Mouse (Mus musculus) left cerebral cortex, adult 8-10 months (tissue): Measurements from ENCODE around the gene Hmcn2. TPM values are rescaled to one million over a fixed set of nuclear protein-coding genes. Genes with fewer than 3 reads are reported as not detected.

Source experiments
- DNase-seq, 2 experiments: peaks; one replicate each; pipeline ENCODE4 v3.0.0; 2022; ENCODE audit warnings: low spot score in 2 of 2
- total RNA-seq, 4 experiments: library from RNA; stranded (reverse); gene quantifications; 2 replicates each; pipeline ENCODE4 v1.2.4; 2022

Gene Hmcn2
- total RNA-seq, result 1 to 10 TPM in 1 of 4 experiments, under 1 TPM in 3; 0.28 to 1.1 (median 0.42) TPM

DNA sequence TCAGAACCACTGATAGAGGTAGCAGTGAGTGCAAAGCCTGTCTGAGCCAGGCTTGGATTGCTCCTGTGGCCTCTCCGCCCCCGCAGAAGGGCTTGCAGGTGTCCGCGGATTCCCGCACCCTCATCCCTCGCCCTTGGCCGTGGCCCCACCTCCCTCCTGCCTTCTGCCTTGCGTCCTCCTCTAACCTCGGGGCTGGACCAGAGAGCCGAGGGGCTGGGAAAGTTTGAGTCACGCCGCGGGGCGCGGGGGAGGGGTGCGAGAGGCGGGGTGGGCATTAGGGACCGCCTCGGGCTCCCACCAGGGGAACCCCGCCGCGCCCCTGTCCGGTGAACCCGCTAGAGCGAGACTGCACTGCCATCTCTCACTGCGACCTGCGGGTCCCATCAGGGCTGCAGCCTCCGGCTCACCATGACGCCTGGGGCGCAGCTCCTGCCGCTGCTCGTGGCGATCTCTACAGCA, at the start of gene Hmcn2:
Hmcn2 (plus strand) TSS at position 409 of the 459 bp plus-strand sequence.
- no peak for DNase-seq

DNA sequence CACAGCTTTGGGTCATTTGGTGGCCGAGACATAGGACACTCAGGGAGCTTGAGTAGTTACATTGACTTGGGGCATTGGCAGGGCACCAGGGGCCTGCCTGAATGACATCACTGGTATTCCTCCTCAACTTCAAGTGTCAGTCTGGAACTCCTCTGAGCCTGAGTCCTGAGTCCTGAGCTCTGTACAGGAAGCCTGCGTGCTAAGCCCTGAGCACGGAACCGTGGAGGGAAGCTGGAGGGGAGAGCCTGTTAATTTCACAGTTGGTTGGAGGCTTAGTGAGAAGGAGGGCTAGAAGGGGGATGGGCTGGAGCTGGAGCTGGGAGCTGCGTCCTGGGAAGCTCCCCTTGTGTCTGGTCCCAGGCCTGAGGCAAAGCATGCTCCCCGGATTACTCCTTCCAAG, 46.8 kb upstream of the Hmcn2 start:
- DNase-seq, result no peak

DNA sequence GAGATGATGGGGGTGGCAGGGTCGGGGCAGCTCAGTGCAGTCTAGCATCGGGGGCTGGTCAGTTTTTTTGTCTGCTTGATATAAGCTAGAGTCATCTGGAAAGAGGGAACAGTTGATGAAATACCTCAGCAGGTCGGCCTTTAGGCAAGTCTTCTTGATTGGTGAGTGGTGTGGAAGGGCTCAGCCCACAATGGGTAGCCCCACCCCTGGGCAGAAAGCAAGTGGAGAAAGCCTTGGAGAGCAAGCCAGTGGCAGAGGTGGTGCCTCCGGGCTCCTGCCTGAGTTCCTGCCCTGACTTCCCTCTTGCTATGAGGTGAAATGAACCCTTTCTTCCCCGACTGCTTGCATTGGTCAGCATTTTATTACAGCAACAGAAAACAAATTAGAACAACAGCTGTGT, 45.6 kb upstream of the Hmcn2 start:
- DNase-seq, result no peak

DNA sequence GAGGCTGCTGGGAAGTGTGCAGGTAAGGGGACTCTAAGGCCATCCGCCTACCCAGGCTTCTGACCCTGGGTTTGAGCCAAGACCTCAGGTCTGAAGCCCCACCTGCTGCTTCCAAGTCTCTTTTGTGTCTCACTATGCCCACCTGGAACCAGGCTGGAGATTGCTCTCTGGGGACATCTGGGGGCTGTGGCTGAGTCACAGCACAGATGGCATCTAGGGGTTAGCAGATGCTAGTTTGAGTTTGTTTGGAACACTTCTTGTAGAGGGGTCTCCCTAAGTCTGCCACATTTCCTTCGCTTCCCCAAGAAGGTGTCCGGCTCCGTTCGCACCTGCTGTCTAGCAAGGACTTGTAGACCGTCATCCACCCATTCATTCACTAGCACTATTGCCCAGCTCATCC, 45.0 kb upstream of the Hmcn2 start:
- no peak for DNase-seq

DNA sequence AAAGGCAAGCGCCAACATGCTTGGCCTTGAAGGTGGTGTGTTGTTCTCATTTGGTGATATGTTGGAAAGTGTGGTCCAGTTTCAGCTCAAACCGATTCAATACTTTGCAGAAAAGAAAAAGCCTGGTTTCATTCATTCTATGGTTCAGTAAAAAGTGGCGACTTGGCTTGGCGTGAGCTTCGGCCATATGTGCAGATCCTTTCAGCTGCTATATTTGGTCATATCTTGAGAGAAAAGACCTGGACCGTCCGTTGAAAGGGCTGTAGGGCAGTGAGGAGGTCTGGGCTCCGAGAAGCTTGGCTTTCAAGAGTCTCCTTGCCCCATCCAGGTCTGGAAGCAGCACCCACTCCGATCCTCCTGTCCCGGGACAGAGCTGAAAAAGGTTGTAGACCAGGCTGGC, 44.4 kb upstream of the Hmcn2 start:
- DNase-seq, result no peak

DNA sequence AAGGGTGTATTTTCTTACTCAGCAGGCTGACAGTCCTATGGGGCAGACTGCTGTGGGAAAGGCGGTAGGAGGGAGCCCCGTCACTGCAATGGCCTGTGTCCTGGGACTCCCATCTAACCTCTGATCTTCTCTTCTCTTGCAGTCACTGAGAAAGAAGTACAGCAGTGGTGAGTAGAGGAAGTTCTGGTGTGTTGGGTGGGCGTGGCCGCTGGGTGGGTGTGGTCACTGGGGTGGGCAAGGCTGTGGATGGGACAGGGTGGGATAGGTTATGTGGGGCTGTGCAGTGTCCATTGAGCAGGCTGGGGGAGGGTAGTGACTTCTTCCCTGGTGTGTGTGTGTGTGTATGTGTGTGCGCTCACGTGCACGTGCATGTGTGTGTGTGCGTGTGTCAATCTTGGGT, 43.7 kb upstream of the Hmcn2 start:
- DNase-seq, result no peak

DNA sequence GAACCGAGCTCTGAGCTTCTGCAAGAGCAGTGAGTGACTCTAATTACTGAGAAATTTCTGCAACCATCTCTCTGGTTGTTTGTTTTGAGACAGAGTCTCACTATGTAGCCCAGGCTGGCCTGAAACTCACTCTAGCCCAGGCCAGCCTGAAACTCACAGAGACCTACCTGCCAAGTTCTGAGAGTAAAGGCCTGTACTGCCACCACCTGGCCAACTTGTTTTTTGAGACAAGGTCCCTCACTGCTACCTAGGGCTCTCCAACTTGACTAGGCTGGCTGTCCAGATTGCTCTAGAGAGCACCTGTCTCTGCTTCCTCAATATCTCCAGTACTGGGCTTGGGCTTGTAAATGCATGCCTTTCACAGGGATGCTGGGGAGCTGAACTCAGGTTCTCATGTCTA, 43.1 kb upstream of the Hmcn2 start:
- no peak for DNase-seq

DNA sequence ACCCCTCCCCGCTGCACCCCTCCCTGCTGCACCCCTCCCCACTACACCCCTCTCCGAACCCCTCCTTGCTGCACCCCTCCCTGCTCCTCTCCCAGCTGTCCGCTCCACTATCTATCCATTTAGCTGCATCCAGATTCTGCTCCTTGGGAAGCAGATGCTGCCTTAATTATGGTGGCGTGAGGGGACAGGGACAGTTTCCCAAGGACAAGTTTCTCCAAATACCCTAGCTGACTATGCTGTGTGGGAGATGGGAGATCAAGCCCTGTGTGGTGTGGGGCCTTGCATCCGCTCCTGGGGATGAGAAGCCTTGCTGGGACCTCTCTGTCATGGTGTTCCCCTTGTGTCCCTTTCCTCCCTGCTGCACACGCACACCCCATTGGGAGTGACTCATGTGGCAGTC, 39.2 kb upstream of the Hmcn2 start:
- DNase-seq, result no peak

DNA sequence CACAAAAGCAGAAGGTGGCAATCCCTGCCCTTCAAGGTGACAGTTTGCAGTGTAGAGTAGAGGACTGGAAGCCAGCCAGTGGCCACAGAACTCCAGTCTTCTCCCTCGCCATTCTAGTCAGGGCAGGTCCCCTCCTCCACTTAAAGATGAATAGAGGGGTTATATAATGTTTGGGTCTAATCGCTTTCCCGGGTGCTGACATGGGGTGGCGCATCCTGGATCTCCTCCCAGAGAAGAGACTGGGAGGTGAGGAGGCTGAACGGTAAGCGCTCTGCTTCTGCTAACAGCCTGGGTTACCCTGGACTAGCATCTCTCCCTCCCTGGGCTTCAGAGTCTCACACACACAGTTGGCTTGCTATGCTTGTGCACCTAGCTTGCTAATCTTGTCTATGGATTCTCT, 36.4 kb upstream of the Hmcn2 start:
- DNase-seq, result peak in 1 of 2 experiments; percentile 34

DNA sequence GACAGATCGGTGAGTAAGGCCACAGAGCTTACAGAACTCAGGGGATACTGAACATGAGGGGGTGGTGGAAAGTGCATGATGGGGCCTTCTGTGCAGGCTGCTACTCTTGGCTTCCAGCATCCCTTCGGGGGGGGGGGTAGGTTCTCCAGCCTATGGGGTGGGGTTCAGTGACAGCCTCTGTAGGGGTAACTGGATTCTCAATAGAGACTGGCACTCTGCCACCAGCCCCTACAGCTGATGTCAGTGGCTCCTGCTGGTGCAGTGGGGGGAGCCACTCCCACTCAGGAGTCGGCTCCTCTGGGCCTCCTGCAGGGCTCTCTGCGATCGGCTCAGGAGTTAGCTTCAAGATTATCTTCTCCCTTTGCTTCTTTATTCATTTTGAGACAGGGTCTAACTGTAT, 35.7 kb upstream of the Hmcn2 start:
- DNase-seq, result peak in 1 of 2 experiments; percentile 58

DNA sequence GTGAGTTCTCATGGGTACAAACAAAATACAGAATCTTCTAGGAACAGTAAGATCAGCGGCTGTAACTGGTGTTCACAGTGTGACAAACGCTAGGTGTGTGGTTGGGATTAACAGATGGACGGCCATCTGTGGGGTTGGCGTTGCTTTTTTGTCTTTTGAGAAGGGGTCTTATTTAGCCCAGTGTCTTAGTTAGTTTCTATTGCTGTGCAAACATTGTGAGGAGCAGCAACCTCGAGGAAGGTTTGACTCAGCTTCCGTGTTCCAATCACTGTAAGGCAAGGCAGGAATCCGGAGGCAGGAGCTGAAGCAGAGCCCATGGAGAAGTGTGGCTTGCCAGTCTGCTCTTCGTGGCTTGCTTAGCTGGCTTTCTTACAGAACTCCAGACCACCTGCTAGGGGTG, 33.1 kb upstream of the Hmcn2 start:
- DNase-seq, result no peak

DNA sequence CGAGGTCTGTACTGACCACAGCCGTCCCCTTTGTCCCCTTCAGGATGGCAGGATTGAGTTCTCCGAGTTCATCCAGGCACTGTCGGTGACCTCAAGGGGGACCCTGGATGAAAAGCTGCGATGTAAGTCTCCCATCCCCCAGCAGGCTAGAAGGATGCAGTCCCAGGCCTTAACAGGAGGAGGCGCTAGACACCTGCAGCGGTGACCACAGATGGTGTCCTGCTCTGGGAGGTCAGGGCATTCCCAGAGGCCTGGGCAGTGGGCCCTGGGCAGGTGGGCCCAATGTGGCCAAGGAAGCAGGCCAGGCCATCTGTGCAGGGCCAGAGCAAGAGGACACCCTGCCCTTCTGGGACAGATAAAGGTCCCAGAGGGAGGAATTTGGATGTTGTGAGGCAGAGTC, 31.9 kb upstream of the Hmcn2 start:
- DNase-seq, result no peak

DNA sequence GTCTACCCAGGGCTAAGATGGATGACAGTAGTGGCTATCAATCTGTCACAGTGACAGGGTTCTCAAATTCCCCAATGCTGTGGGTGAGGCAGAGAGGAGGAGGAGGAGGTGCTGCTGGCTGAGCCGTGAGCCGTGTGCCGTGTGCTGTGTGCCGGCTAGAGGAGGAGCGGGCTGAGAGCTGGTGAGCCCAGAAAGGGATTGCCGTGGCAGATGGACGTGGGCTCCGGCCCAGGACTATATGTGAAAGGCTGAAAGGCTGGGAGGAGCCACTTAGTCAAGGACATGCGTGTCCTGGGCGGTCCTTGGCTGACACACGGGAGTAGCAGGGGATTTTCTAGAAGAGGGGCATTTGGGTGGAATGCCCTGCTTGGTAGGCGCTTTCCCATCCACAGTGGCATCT, 31.3 kb upstream of the Hmcn2 start:
- no peak for DNase-seq

DNA sequence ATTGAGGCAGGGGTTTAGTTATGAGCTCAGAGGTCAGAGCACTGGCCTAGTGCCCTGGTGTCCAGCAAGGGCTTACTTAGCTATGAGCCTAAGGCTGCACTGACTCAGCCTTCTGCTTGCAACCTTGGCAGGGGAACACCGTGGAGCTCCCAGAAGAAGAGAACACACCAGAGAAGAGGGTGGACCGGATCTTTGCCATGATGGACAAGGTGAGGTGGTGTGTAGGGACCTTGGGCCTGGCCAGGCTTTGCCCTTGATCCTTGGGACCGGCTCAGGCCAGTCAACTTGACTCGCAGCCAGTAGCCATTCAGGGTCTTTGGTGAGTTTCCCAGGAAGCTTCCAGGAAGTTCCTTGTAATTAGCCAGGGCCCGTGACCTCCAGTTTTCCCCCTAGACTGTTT, 29.7 kb upstream of the Hmcn2 start:
- DNase-seq, result no peak

DNA sequence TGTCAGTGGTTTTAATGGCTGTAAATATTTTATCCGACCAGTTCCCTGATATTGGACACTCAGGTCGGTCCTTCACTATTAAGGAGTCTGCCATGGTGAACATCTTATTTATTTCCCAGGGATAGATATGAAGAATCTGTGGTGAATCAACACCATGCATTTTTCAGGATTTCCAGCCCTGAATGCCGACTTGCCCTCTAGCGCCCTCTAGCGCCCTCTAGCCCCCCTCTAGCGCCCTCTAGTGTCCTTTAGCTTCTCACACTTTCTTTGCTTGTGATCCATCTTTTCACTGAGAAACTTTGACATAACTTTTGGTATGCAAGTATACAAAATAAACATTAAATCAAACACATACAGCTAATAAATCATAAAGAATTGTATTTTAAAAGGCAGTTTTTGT, 22.8 kb upstream of the Hmcn2 start:
- no peak for DNase-seq

DNA sequence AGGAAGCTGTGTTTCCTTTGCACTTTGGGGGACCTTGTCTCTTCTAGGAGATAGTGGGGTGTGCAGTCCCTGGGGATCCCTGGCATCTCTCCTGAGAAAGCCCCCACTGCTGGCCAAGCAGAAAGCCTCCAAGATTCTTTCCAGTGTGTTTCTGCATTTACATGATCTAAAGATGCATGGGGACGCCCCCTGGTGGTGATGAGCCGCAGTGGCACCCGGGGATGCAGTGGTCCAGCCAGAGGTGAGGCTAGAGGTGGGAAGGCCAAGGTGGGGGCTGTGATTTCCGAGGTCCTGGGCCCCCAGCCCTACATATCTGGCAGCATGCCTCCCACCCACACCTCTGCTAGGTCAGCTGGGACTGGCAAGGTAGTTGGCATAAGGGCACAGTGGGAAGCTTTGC, 19.2 kb upstream of the Hmcn2 start:
- DNase-seq, result peak; percentile 65 to 69

DNA sequence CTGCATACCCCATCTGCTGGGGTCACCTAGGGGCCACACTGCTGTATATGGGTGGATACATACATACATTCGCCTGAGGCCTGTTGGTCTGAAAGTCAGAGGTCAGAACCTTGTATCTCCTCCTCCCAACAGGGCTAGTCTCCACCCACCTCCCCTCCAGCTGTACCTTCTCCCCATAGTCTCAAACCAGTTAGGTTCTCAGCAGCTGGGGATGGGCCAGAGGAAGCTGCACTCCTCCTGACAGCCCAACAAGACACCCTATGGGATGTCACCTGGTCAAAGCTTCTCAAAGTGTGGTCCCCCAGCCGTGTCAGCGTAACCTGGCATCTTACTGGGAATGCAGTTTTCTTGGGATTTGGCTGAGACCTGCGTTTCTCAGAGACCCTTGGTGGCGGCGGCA, 17.8 kb upstream of the Hmcn2 start:
- DNase-seq, result no peak

DNA sequence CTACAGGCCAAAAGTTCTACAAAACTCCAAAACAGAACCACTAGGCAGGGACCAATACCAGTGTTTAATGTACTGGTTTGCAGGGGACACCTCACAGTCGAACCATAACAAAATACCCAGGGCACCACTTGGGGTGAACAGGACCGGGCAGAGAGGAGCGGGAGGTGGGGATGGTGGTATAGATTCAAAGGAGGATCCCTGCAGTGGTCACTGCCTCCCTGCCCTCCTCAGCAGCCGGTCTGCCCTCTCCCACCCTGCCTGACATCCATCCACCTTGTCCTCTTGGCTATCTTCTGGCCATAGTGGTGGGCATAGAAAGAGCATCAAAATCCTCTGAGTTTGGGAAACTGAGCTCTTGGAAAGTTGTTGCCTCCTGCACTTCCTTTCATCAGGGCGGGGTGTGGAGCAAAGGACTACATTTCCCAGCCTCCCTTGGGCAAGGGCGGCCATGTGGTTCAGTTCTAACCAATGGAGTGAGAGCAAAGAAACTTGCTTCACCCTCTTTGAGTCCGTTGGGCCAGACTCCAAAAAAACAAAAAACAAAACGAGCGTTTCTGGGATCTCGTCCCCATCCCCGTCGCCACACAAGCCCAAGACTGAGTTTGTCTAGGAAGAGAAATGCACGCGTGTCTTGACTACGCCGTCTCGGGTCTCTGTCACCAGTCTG, 16.5 kb upstream of the Hmcn2 start:
- no peak for DNase-seq

DNA sequence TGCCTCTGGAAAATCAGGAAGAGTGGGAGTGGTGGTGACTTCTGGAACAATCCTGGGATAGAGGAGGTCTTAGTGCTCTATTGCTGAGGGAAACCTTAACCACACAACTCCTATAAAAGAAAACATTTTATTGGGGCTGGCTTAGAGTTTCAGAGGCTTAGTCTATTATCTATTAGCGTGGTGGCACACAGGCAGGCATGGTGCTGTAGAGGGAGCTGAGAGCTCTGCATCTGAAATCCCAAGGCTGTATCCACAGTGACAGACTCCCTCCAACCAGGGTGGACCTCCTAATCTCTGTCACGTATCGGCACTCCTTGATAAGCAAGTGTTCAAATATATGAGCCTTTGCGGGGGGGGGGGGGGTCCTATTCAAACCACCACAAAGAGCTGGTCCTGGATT, 15.4 kb upstream of the Hmcn2 start:
- no peak for DNase-seq

DNA sequence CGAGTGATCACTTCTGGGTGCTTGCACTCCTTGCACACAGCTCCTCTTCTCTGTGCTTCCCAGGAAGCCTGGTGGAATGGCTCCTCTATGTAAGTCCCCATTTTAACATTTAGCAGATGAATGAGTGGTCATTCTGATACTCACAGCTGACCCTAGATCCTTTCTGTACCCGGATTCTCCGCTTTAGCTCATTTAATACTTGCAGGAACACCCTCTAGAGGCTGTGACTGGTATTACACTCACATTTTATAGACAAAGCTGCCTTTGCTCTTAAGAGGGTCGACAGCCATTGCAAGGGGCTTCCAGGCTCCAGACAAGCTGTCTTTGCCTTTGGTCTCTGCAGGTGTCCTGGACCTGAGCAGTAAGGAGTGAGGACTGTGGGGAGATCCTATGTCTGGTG, 14.9 kb upstream of the Hmcn2 start:
- no peak for DNase-seq

DNA sequence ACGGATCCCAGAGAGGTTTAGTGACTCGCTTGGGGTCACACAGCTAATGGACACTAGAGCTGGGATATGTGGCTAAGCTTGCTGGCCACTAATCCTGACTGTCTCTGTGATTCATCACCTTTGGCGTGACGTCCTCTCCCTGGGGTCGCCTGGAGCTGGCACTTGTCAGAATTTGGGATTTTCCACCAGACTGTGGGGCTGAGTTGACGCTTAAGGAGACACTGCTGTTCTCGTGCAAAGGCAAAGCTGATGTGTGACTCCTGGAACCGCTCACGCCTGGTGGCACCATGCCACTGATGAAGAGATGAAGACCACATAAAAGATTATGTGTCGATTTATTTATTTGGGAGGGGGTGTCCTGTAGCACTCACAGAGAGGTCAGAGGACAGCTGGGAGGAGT, 14.2 kb upstream of the Hmcn2 start:
- no peak for DNase-seq

DNA sequence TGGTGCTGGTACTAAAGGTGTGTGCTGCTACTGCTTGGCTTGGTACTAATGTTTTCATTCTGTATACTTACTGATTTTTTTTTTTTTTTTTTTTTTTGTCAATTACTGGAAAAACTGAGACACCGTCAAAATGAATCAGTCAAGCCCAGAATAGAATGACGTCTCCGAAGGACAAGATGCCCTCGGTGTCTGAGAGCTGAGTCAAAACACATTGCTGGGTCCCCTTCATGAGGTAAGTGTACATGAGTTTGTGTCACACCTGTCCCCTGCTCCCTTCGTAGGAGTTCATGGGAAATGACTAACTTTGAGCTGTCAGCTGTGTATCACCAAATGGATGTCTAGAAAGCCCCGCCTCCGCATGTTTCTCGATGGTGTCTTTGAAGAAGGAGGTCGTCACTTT, 11.0 kb upstream of the Hmcn2 start:
- DNase-seq, result no peak

DNA sequence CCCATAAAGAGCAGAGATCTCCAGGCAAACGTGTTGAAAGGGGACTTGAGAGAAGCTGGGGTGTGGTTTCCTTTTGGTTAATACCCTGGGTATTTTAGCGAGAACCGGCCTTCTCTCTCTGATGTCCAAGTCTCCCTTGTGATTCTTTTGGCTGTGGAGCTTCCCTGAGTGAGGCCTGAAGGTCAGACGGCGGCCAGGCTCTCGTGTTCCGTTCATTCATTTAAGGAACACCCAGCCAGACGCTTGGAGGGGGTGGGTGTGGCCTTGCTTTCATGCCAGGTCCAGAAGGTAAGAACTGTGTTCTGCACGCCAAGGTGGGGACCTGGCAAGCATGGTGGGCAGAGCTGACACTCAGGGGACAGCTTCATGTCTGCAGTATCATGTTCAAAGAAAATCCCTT, 10.0 kb upstream of the Hmcn2 start:
- DNase-seq, result no peak
